Mouse (Mus musculus) testis, adult 10 weeks (tissue): ENCODE data around the gene Wwp2. TPM values are rescaled to one million over a fixed set of nuclear protein-coding genes. Genes with fewer than 3 reads are reported as not detected.

Experiments
- polyA plus RNA-seq: library from polyadenylated mRNA; stranded (reverse); fragments of 350-450 nt; fragmentation: Illumina TruSeq; extraction: RNeasy Lipid Tissue Mini Kit (QIAGEN cat#74804); gene quantifications from one replicate; pipeline ENCODE4 v1.2.3, GENCODE M21; 2014; ENCODE audit warnings: low read depth, low replicate concordance

Gene Wwp2
- 45.7 TPM for polyA plus RNA-seq

DNA sequence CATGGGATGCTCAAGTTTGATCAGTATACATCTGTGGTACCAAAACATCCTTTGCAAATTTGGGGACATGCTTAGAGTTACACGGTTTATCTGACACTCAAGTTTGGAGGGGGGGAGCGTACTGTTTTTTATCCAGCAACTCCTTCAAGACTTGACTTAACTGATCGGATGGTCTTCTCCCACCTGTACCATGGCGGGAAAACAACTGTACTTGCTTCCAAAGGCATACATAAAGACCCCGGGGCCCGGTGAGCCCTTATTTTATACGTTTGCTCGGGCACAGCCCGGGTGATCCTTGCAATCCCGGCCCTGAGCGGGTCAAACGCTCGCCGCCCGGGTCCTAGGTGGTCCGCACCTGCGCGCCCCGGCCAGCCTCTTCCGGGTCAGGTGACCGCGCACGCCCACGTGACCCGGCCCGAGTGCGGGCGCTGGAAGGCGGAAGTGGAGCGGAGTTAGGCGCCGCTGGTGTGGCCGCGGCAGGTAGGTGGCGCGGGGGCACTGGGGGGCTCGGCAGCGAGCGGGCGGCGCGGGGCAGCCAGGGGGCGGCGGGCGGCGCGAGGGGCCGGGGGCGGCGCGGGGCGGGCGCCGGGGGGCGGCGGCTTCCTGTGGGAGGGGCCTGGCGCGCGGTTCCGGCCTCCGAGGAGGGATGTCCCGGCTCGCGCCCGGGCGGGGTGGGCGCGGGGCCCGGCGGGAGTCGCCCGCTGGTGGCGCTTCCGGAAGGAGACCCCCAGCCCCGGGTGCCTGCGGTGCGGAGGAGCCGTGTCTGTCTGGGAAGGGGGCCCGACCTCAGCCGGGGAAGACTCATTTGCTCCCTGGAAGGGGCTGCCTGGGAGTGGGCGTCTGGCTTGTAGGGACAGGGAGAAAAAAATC, at the start of gene Wwp2:
Gene Wwp2 (plus strand): TSS at position 404 of the 870 bp plus-strand sequence.

DNA sequence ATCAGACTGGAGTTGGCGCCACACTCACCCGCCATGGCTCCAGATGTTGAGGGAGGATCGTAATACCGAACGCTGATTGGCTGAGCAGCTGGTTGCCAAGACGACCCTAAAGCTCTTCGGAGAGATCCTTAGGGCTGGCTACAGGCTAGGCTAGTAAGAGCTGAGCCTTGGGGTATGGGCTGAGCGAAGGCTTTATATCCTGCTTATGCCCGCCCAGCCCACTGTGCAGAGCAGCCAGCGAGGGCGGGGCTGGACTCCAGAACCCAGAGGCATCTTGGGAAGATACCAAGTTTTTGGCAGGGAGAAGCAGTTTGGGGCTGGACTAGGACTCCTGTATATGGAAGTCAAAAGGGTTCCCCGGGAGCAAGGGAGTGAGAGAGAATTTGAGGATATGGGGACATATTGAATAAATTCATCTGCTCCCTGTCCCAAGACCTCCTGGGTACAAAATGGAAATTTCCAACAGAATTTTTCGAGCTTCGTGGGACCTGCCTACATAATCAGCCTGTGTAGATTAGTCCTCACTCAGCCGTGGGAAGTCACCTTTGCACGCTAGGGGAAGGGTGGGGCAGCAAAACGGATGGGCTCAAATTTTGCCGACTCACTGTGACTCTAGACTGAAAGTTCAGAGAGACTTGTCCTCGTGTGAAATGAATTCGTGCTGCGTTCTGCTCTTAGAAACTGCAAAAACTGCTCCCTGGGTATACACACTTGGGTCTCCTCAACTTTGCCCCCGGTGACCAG, 33.0 kb upstream of the Wwp2 start, which contains the start of gene Nqo1:
Gene Nqo1 (minus strand): TSS at position 169 of the 744 bp plus-strand sequence.

DNA sequence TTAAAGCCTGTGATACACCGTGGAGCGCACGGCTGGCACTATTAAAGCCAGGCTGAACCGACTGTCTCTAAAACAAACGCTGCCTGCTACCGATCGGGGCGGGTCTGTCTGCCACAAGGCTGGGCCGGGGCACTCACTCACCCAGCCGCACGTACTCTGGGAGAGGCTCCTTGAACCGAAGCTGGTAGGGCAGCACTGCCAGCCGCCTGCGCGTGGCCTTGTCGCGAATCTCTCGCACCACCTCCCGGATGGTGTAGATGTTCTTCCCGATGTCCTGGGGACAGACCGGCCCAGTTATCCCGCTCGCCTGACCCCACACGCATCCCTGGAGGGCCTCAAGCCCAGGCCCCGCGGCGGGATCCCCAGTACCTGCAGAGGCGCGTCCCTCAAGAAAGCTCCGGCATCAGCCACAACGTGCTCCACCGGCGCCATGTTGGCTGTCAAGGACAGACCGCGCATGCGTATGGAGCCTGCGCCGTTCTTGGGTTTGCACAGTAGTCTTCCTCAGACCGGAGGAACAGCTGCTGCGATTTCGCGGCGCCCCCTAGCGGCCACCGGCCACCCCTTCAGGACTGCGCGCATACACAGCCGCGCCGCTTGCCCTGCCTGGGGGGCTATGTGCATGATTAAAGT, 11.5 kb upstream of the Wwp2 start, which contains the start of gene Nob1:
Gene Nob1 (minus strand): TSS at position 455 of the 633 bp plus-strand sequence.

DNA sequence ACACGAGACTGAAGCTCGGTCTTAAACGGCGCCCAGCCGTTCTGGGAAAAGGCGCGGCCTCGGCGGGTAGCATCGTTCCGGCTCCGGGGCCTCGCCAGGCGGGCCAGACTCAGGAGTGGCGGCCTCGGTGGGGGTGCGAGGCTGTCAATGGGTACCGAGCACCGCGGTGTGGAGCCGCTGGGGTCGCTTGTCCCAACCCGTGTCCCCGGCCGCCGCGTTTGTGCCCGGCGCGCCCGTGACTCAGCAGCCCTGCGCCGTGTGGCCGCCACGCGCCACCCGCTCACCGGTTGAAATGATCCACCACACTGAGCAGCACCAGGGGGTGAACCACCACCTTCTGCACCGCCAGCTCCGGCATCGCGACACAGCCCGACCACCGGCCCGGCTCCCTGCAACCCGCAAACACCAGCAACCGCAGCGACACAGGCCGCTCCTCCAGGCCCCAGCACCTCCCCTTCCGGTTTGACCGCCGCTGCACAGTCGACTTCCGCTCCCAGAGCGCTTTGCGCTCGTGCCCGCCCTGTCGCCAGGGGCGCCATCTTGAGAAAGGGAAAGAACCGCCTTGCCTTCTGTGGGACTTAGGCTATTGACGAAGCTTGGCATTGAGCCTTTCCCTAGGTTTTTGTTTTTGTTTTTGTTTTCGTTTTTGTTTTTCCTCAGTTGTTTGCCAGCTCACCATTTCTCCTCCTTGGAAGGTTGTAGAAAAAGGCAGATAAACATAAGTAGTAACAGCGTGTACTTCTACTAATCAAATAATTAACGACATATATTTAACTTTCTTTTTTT, 152.0 kb downstream of the Wwp2 start, which contains the start of gene Psmd7:
Gene Psmd7 (minus strand): TSS at position 470 of the 786 bp plus-strand sequence.

Other genes with a start within 250 kb of the Wwp2 start
- gene Nfat5, start 142.9 kb upstream of the Wwp2 start, polyA plus RNA-seq = 61.8 TPM
- 4.1 TPM for gene Nqo1, start 33.2 kb upstream of the Wwp2 start, polyA plus RNA-seq
- gene Nob1, start 11.3 kb upstream of the Wwp2 start, polyA plus RNA-seq = 5.6 TPM
- gene Psmd7, start 152.1 kb downstream of the Wwp2 start, polyA plus RNA-seq = 69.2 TPM